Mouse (Mus musculus) spleen, adult 2 months (tissue): Measurements from ENCODE around the gene Krtap3-3. TPM values are rescaled to one million over a fixed set of nuclear protein-coding genes. Genes with fewer than 3 reads are reported as not detected.

Experiments
- DNase-seq, 2 experiments: peaks; one replicate each; pipeline versions ENCODE4 v3.0.0 to v3.0.0-alpha.2; 2012 to 2021; ENCODE audit warnings: low spot score in 2 of 2, low read depth in 1 of 2
- H3K27ac ChIP-seq: fragments of 200-500 bp; 2 replicates; pipeline ENCODE4 v1.5.1; 2012; ENCODE audit warnings: low read length, inconsistent platforms; ENCODE audit not compliant: insufficient read depth
- H3K27me3 ChIP-seq: fragments of 200-500 bp; 2 replicates; pipeline ENCODE4 v1.6.1; 2012; ENCODE audit warnings: mild to moderate bottlenecking, moderate library complexity, low read length, inconsistent platforms; ENCODE audit not compliant: control insufficient read depth, insufficient read depth
- H3K36me3 ChIP-seq: fragments of 200-500 bp; 2 replicates; pipeline ENCODE4 v1.6.1; 2012; ENCODE audit warnings: mild to moderate bottlenecking, low read length, inconsistent platforms; ENCODE audit not compliant: control insufficient read depth, insufficient read depth
- H3K4me1 ChIP-seq: fragments of 200-500 bp; 2 replicates; pipeline ENCODE4 v1.6.1; 2011; ENCODE audit warnings: inconsistent platforms; ENCODE audit not compliant: control insufficient read depth, insufficient read depth, insufficient read length
- H3K4me3 ChIP-seq: fragments of 200-500 bp; 2 replicates; pipeline ENCODE4 v1.5.1; 2011; ENCODE audit warnings: mild to moderate bottlenecking, inconsistent platforms; ENCODE audit not compliant: insufficient read depth, insufficient read length; ENCODE audit errors: extremely low read depth
- CTCF ChIP-seq: fragments of 200-500 bp; IDR thresholded peaks from 2 replicates; pipeline ENCODE4 v1.5.1; 2011; ENCODE audit warnings: mild to moderate bottlenecking, inconsistent platforms; ENCODE audit not compliant: insufficient read depth, insufficient read length, insufficient replicate concordance; ENCODE audit errors: extremely low read depth
- POLR2A ChIP-seq: fragments of 200-500 bp; IDR thresholded peaks from 2 replicates; pipeline ENCODE4 v1.6.1; 2011; ENCODE audit warnings: low read depth, low read length, inconsistent platforms
- WGBS: fragments of 180-500 bp; shearing (Covaris S2); methylation state at CpG from one replicate; pipeline ENCODE4 v1.1.7; 2018; 5-methylcytosine and 5-hydroxymethylcytosine counted together
- polyA plus RNA-seq: library from polyadenylated mRNA; depleted of rRNA; stranded (reverse); fragments of >200 nt; gene quantifications from 2 replicates; pipeline ENCODE4 v1.2.3, GENCODE M21; 2012; rRNA removed

Krtap3-3 gene
- polyA plus RNA-seq, 1 experiment, result not detected

DNA sequence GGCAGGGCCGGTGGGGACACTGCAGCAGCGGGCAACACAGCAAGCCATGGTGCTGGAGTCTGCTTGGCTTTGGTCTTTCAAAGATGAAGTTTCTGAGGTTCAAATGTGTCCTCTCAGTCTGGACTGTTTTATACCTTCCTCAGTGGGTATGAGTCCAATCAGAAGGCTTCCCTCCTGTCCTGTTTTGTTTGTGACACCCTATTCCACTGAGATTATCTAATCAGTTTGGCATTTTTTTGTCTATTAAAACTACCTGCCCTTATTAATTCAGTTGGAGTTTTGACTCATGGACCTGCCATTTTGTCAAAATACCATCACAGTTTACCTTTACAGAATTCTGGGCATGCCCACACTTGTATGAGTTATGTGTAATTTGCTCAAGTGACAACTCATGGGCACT, 6.1 kb upstream of the Krtap3-3 start, which contains the start of gene Krtap3-2:
Gene Krtap3-2 (minus strand): TSS at position 101 of the 400 bp plus-strand sequence.
- no peak within 1 kb of the TSS for H3K27ac ChIP-seq
- no peaks in the 10 kb centered on the region for H3K4me1 ChIP-seq
- TF ChIP-seq CTCF (no peak), POLR2A (no peak)
- H3K4me3 ChIP-seq, result no peak within 1 kb of the TSS
- no peak for DNase-seq
- 54% methylated on average over 2 of the region's 2 CpGs for WGBS
- no peaks in the 10 kb centered on the region for H3K36me3 ChIP-seq
- no peaks in the 10 kb centered on the region for H3K27me3 ChIP-seq

DNA sequence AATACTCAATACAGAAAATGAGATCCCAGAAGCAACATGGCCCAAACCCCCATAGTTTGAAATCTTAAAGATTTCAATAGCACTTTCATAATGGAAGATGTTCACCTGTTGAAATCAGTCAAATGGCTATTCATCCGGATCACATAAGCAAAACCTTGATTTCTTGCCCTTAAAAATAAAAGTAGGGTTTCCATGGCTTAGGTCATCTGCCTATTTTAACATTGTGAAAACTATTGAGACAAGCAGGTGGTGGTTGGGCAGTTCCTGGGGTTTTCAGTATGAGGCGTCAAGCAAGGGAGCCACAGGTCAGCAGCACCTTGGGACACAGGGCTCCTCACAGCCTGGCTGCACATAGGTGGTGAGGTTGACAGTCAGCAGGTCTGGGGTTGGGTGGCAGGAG, 5.5 kb upstream of the Krtap3-3 start:
- TF ChIP-seq CTCF (no peak), POLR2A (no peak)
- WGBS, result 84% methylated on average over 2 of the region's 2 CpGs

DNA sequence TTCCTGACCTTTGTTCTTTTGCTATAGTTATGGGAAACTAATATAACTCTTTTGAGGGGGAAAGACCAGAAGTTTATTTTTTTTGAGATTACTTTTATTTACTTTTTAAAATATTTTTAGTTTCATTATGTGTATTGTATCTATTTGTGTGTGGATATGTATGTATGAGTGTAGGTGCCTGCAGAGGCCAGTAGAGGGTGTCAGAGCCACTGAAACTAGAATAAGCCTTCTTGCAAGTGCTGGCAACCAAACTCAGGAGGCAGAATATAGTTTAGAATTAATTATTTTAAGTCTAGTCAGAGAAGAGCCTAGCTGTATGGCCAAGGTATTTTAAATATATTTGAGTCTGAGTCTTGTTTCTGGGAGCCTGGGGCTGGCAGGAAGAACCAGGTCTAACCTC, 2.8 kb downstream of the Krtap3-3 start:
- Histone ChIP-seq H3K4me1 (no peaks in the 10 kb centered on the region), H3K27me3 (no peaks in the 10 kb centered on the region), H3K27ac (no peak overlapping the region), H3K36me3 (no peaks in the 10 kb centered on the region), H3K4me3 (no peak overlapping the region)
- DNase-seq, result no peak
- TF ChIP-seq POLR2A (no peak), CTCF (no peak)

More for the DNA sequence above, 5.5 kb upstream of the Krtap3-3 start:
- no peak for DNase-seq
- H3K27me3 ChIP-seq, result no peaks in the 10 kb centered on the region
- no peaks in the 10 kb centered on the region for H3K36me3 ChIP-seq
- no peak overlapping the region for H3K4me3 ChIP-seq
- H3K27ac ChIP-seq, result no peak overlapping the region
- no peaks in the 10 kb centered on the region for H3K4me1 ChIP-seq

GRCm38 (mm10) chr11:99539721-99540120, 10.9 kb downstream of the Krtap3-3 start:
- Histone ChIP-seq H3K4me1 (no peaks in the 10 kb centered on the region), H3K27me3 (no peaks in the 10 kb centered on the region), H3K4me3 (no peak overlapping the region), H3K36me3 (no peaks in the 10 kb centered on the region), H3K27ac (no peak overlapping the region)
- TF ChIP-seq POLR2A, result no peak
- DNase-seq, result no peak
- 89% methylated on average over 9 of the region's 9 CpGs for WGBS

- no peak within 1 kb of the TSS for H3K27ac ChIP-seq
- 75% methylated on average over 13 of the region's 13 CpGs for WGBS
These were observed 29.3 kb downstream of the Krtap3-3 start, which contains the start of gene Krt39 for GRCm38 (mm10) chr11:99521288-99521860. TSS of gene Krt39 (minus strand) at chr11:99521338.

DNA sequence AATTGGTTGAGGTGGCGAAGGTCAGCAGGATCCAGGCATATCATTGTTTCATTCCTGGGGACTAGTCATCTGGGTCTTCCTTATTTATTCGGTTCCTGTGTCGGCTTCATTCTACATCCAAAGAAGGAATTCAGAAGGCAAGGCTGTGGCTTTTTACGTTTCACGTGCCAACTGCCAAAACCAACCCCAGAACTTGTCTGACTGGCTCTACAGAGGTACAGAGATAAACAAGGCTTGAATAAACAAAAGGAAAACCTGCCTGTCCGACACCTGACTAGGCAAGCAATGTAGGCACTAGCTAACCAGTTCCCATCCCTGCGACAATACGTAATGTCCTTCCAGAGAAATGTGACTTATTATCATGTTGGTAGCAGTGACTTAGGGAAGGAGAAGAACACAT, 36.6 kb downstream of the Krtap3-3 start:
- Histone ChIP-seq H3K4me3 (no peak overlapping the region), H3K27me3 (no peaks in the 10 kb centered on the region), H3K4me1 (no peaks in the 10 kb centered on the region), H3K36me3 (no peaks in the 10 kb centered on the region), H3K27ac (no peak overlapping the region)
- WGBS, result 89% methylated on average over 8 of the region's 8 CpGs
- no peak for DNase-seq
- TF ChIP-seq POLR2A (no peak), CTCF (no peak)

More at GRCm38 (mm10) chr11:99521288-99521860, 29.3 kb downstream of the Krtap3-3 start, which contains the start of gene Krt39:
- Histone ChIP-seq H3K27me3 (no peaks in the 10 kb centered on the region), H3K36me3 (no peaks in the 10 kb centered on the region), H3K4me3 (no peak within 1 kb of the TSS), H3K4me1 (no peaks in the 10 kb centered on the region)
- DNase-seq, result no peak
- TF ChIP-seq CTCF (no peak), POLR2A (no peak)

Other genes starting within 250 kb of the Krtap3-3 start
- not detected in 2 replicates for gene Krt25, start 227.9 kb downstream of the Krtap3-3 start, polyA plus RNA-seq
- gene Krt26, start 212.9 kb downstream of the Krtap3-3 start, polyA plus RNA-seq, result not detected in 2 replicates
- gene Krt27, start 199.8 kb downstream of the Krtap3-3 start, polyA plus RNA-seq, result not detected in 2 replicates
- not detected in 2 replicates for gene Krt28, start 176.0 kb downstream of the Krtap3-3 start, polyA plus RNA-seq
- gene Krt10, start 161.5 kb downstream of the Krtap3-3 start, polyA plus RNA-seq, result 0.22 and 0.23 TPM in 2 replicates
- 0.05 TPM in 1 of 2 replicates, not detected in the other for gene Krt12, start 128.6 kb downstream of the Krtap3-3 start, polyA plus RNA-seq
- 0.16 TPM in 2 replicates for gene Krt20, start 112.7 kb downstream of the Krtap3-3 start, polyA plus RNA-seq
- 0.06 and 0.14 TPM in 2 replicates for gene Krt23, start 57.7 kb downstream of the Krtap3-3 start, polyA plus RNA-seq
- not detected in 2 replicates for gene Krt39, start 29.5 kb downstream of the Krtap3-3 start, polyA plus RNA-seq
- gene Krt40, start 7.7 kb downstream of the Krtap3-3 start, polyA plus RNA-seq, result not detected in 2 replicates
- not detected in 2 replicates for gene Krtap3-2, start 6.0 kb upstream of the Krtap3-3 start, polyA plus RNA-seq
- not detected in 2 replicates for gene Gm11939, start 8.6 kb upstream of the Krtap3-3 start, polyA plus RNA-seq
- gene Krtap3-1, start 15.8 kb upstream of the Krtap3-3 start, polyA plus RNA-seq, result not detected in 2 replicates
- gene Krtap1-5, start 30.2 kb upstream of the Krtap3-3 start, polyA plus RNA-seq, result not detected in 2 replicates
- gene Krtap1-4, start 32.8 kb upstream of the Krtap3-3 start, polyA plus RNA-seq, result not detected in 2 replicates
- not detected in 2 replicates for gene Krtap1-3, start 40.5 kb upstream of the Krtap3-3 start, polyA plus RNA-seq
- not detected in 2 replicates for gene Krtap9-3, start 47.2 kb upstream of the Krtap3-3 start, polyA plus RNA-seq
- not detected in 2 replicates for gene Gm11938, start 52.4 kb upstream of the Krtap3-3 start, polyA plus RNA-seq
- not detected in 2 replicates for gene Gm11937, start 59.3 kb upstream of the Krtap3-3 start, polyA plus RNA-seq
- gene Krtap2-4, start 64.0 kb upstream of the Krtap3-3 start, polyA plus RNA-seq, result not detected in 2 replicates
- gene Gm11562, start 69.6 kb upstream of the Krtap3-3 start, polyA plus RNA-seq, result not detected in 2 replicates
- gene Krtap4-1, start 77.4 kb upstream of the Krtap3-3 start, polyA plus RNA-seq, result not detected in 2 replicates
- gene Krtap4-2, start 84.2 kb upstream of the Krtap3-3 start, polyA plus RNA-seq, result not detected in 2 replicates
- gene Krtap4-7, start 93.2 kb upstream of the Krtap3-3 start, polyA plus RNA-seq, result not detected in 2 replicates
- gene Gm11555, start 99.4 kb upstream of the Krtap3-3 start, polyA plus RNA-seq, result not detected in 2 replicates
- gene Gm11563, start 108.1 kb upstream of the Krtap3-3 start, polyA plus RNA-seq, result not detected in 2 replicates
- not detected in 2 replicates for gene Krtap4-6, start 115.1 kb upstream of the Krtap3-3 start, polyA plus RNA-seq
- gene Gm14190, start 139.9 kb upstream of the Krtap3-3 start, polyA plus RNA-seq, result not detected in 2 replicates
- gene Gm14180, start 183.4 kb upstream of the Krtap3-3 start, polyA plus RNA-seq, result not detected in 2 replicates
- gene Gm11595, start 222.0 kb upstream of the Krtap3-3 start, polyA plus RNA-seq, result not detected in 2 replicates
- gene Krtap4-8, start 229.8 kb upstream of the Krtap3-3 start, polyA plus RNA-seq, result not detected in 2 replicates
- not detected in 2 replicates for gene Krtap4-9, start 234.3 kb upstream of the Krtap3-3 start, polyA plus RNA-seq
- not detected in 2 replicates for gene Gm11596, start 242.6 kb upstream of the Krtap3-3 start, polyA plus RNA-seq
- gene Gm11569, start 248.1 kb upstream of the Krtap3-3 start, polyA plus RNA-seq, result not detected in 2 replicates